In genomic region chr4:65964604-65965003, GRCm38 (mm10) we compare ENCODE assay signal across 11 mouse cellular contexts.
"Had no signal": no experiment of that assay in that cellular context is flagged by ENCODE, and none has a peak within 500 bp of the region (broad histone marks: within the 10 kb centered on the region; RNA-seq: fewer than 3 reads in every experiment).

No protein-coding gene starts in this region.

- DNase-seq: retina, postnatal 1 day; right cerebral cortex, postnatal 14 days; right cerebral cortex, postnatal 25 days; right cerebral cortex, postnatal 4 days; spleen, adult 18-20 months; thymus, adult 18-20 months; thymus, adult 2 months; thymus, postnatal 14 days; thymus, postnatal 25 days; thymus, postnatal 36 days; thymus, postnatal 4 days had no signal
